Mouse (Mus musculus) midbrain, embryonic 13.5 days (tissue): ENCODE data around the gene Tmem50a. TPM values are rescaled to one million over a fixed set of nuclear protein-coding genes. Genes with fewer than 3 reads are reported as not detected.

Experiments
- ATAC-seq: fragments of 200-750 bp; cut with Nextera tagmentation; 2 replicates; pipeline ENCODE4 v1.8.0; 2017; ENCODE audit warnings: mild to moderate bottlenecking, moderate TSS enrichment, moderate library complexity
- H3K27ac ChIP-seq: fragments of 300-500 bp; sonication (generic); 2 replicates; pipeline ENCODE4 v1.5.1; 2015; ENCODE audit warnings: inconsistent platforms, mild to moderate bottlenecking, moderate library complexity
- H3K27me3 ChIP-seq: fragments of 300-500 bp; sonication (generic); 2 replicates; pipeline ENCODE4 v1.6.1; 2015; ENCODE audit warnings: mild to moderate bottlenecking, inconsistent platforms
- H3K36me3 ChIP-seq: fragments of 300-500 bp; sonication (generic); 2 replicates; pipeline ENCODE4 v1.6.1; 2015; ENCODE audit warnings: mild to moderate bottlenecking, inconsistent platforms
- H3K4me1 ChIP-seq: fragments of 300-500 bp; sonication (generic); replicated peaks from 2 replicates; pipeline ENCODE4 v1.6.1; 2015; ENCODE audit warnings: inconsistent platforms
- H3K4me2 ChIP-seq: fragments of 300-500 bp; sonication (generic); replicated peaks from 2 replicates; pipeline ENCODE4 v1.6.1; 2015; ENCODE audit warnings: moderate library complexity, mild to moderate bottlenecking, inconsistent platforms
- H3K4me3 ChIP-seq: fragments of 300-500 bp; sonication (generic); replicated peaks from 2 replicates; pipeline ENCODE4 v1.5.1; 2015; ENCODE audit warnings: mild to moderate bottlenecking, inconsistent platforms
- H3K9ac ChIP-seq: fragments of 300-500 bp; sonication (generic); replicated peaks from 2 replicates; pipeline ENCODE4 v1.6.1; 2015; ENCODE audit warnings: mild to moderate bottlenecking, inconsistent platforms
- H3K9me3 ChIP-seq: fragments of 300-500 bp; sonication (generic); 2 replicates; pipeline ENCODE4 v1.6.1; 2016; ENCODE audit warnings: mild to moderate bottlenecking, inconsistent platforms
- WGBS: fragments of 180-500 bp; shearing (Covaris S2); methylation state at CpG from one replicate; pipeline ENCODE4 v1.1.7; 2015; 5-methylcytosine and 5-hydroxymethylcytosine counted together
- polyA plus RNA-seq: library from polyadenylated mRNA; unstranded; fragments of >200 nt; fragmentation: Nextera tagmentation; extraction: Ambion mirVana; gene quantifications from 2 replicates; pipeline ENCODE4 v1.2.1, GENCODE M21; 2015

The Tmem50a gene
- polyA plus RNA-seq, 1 experiment from 2014 or later, result 203 TPM

DNA sequence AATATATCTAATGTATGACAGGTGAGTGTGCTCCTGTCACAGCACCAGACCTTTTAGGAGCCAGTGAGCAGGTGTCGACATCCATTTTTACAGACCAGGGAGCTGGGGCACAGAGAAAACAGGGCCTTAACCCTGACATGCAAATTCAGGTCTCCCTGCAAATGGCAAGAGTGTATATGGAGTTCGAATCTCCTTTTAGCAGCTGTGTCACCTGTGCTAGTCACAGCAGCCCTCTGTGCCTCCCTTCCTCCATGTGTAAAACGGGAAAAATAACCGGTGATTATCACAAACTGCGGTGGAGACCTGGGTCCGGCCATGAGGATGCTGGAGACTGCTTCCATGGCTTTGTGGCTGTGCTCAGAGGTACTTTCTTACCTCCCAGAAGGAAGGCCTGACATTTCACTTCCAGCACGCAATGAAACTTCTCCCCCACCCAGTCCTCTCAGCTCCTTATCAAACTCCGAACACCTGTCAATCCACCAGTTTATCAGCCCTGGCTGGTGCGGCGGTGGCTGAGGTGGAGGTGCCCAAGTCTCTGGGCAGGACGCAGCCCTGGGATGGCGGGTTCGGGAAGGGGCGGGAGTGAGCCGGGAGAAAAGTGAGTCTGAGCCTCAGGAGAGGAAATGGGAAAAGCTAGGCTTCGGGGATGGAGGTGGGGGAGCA, 45.6 kb downstream of the Tmem50a start:
- no peaks in the 10 kb centered on the region for H3K9me3 ChIP-seq
- H3K27me3 ChIP-seq, result peaks cover 32% of the 10 kb centered on the region
- ATAC-seq, result no peak
- H3K27ac ChIP-seq, result no peak overlapping the region
- H3K36me3 ChIP-seq, result no peaks in the 10 kb centered on the region
- H3K4me1 ChIP-seq, result 0 out of 2 replicates have a peak, but pooled peaks cover 8% of the 10 kb centered on the region
- no peak overlapping the region for H3K4me3 ChIP-seq
- H3K9ac ChIP-seq, result no peak overlapping the region
- no peak overlapping the region for H3K4me2 ChIP-seq
- 13% methylated on average over 16 of the region's 16 CpGs for WGBS

DNA sequence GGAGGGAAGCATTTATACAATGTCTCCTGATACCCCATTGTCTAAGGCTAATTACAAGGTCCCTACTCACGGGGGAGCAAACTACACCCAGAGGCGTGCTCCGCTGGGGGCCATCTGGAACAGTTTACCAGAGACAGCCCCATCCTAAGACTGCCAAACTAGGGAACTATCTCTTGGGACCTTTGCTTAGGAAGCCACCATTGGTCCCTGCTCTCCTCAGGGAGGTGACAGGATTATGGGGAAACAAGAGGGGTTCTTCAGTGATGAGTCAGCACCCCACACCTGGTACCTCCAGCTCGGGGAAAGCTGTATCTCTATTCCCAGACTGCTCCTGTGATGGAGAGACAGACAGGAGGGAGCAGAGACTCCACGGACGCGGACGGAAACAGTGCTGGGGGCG, 46.3 kb downstream of the Tmem50a start:
- ATAC-seq, result no peak
- Histone ChIP-seq H3K4me1 (0 out of 2 replicates have a peak, but pooled peaks cover 8% of the 10 kb centered on the region), H3K9me3 (no peaks in the 10 kb centered on the region), H3K4me2 (no peak overlapping the region), H3K9ac (no peak overlapping the region), H3K27ac (no peak overlapping the region), H3K36me3 (no peaks in the 10 kb centered on the region), H3K4me3 (no peak overlapping the region), H3K27me3 (peaks cover 32% of the 10 kb centered on the region)
- WGBS, result 32% methylated on average over 9 of the region's 9 CpGs

DNA sequence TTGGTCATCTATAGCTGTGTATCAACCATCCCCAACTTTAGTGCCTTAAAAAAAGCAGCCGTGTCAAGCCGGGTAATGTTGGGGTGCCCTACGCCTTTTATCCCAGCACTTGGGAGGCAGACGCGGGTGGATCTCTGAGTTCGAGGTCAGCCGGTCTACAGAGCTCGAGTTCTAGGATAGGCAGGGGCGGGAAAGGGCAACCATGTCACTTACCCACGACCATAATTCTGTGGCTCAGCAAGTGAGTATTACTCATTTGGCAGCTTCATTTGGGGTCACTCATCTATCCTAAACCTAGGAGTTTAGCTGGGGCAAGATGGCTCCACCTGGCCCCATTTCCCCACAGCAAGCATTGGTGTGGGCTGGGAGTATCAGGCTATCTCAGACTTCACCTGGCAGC, 46.8 kb downstream of the Tmem50a start:
- no peaks in the 10 kb centered on the region for H3K36me3 ChIP-seq
- H3K27ac ChIP-seq, result no peak overlapping the region
- WGBS, result 87% methylated on average over 10 of the region's 10 CpGs
- no peaks in the 10 kb centered on the region for H3K9me3 ChIP-seq
- H3K4me1 ChIP-seq, result 0 out of 2 replicates have a peak, but pooled peaks cover 8% of the 10 kb centered on the region
- no peak overlapping the region for H3K4me3 ChIP-seq
- ATAC-seq, result no peak
- no peak overlapping the region for H3K9ac ChIP-seq
- no peak overlapping the region for H3K4me2 ChIP-seq
- peaks cover 32% of the 10 kb centered on the region for H3K27me3 ChIP-seq

DNA sequence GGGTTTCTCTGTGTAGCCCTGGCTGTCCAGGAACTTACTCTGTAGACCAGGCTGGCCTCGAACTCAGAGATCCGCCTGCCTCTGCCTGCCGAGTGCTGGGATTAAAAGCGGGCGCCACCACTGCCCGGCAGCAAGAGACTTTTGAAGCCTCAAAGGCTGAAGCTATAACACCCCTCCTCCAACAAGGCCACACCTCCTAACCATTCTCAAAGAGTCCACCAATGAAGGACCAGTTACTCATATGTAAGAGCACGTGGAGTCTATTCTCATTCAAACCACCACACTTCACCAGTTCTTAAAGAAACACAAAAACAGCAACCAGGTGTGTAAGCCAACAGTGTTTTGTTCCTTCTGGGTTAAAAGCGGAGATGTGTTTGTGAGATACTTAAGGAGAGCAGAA, 47.2 kb downstream of the Tmem50a start:
- H3K4me2 ChIP-seq, result no peak overlapping the region
- H3K9ac ChIP-seq, result no peak overlapping the region
- H3K4me1 ChIP-seq, result 0 out of 2 replicates have a peak, but pooled peaks cover 8% of the 10 kb centered on the region
- no peak overlapping the region for H3K27ac ChIP-seq
- ATAC-seq, result no peak
- WGBS, result 83% methylated on average over 8 of the region's 8 CpGs
- H3K4me3 ChIP-seq, result no peak overlapping the region
- H3K27me3 ChIP-seq, result peaks cover 32% of the 10 kb centered on the region
- H3K36me3 ChIP-seq, result no peaks in the 10 kb centered on the region
- H3K9me3 ChIP-seq, result no peaks in the 10 kb centered on the region

DNA sequence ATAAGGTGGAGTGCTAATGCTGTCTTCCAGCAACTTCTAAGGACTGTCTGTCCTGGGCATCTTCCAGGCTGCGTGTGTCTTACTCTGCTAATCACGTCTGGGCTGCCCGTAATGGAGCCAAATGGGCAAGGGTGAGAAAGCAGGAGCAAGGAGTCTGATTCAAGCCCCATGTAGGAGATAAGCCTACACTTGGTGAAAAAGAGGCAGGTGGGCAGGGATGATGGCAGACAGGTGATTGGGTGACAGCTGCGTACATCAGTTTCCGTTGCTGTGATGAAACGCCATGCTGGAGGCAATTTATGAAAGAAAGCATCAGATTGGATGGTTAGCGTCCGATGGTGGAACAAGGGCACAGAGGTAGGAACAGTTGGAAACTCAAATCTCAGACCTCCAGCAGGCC, 47.6 kb downstream of the Tmem50a start:
- no peak overlapping the region for H3K27ac ChIP-seq
- H3K27me3 ChIP-seq, result peaks cover 32% of the 10 kb centered on the region
- no peaks in the 10 kb centered on the region for H3K36me3 ChIP-seq
- H3K9me3 ChIP-seq, result no peaks in the 10 kb centered on the region
- no peak overlapping the region for H3K4me2 ChIP-seq
- 0 out of 2 replicates have a peak, but pooled peaks cover 8% of the 10 kb centered on the region for H3K4me1 ChIP-seq
- H3K4me3 ChIP-seq, result no peak overlapping the region
- no peak for ATAC-seq
- no peak overlapping the region for H3K9ac ChIP-seq
- 96% methylated on average over 8 of the region's 8 CpGs for WGBS

DNA sequence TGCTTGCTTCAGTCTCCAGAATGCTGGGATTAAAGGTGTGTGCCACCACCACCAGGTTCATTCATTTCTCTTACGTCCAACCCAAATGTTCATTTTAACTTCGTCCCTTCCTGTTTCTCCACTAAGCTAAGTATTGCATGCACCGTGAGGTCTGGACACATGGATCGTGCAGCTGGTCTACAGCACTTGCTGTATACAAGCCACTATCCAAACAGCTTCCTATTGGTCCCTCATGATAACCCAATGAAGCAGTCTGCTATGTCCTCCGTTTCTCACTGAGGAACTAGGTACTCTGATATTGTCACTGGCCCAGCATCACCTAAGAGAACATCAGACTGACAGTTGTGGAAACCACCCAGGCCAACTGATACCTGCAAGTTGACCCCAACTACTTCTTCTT, 49.0 kb downstream of the Tmem50a start:
- Histone ChIP-seq H3K4me3 (no peak overlapping the region), H3K9me3 (no peaks in the 10 kb centered on the region), H3K27me3 (peaks cover 29% of the 10 kb centered on the region), H3K4me2 (no peak overlapping the region), H3K27ac (no peak overlapping the region), H3K4me1 (0 out of 2 replicates have a peak, but pooled peaks cover 8% of the 10 kb centered on the region), H3K36me3 (no peaks in the 10 kb centered on the region), H3K9ac (no peak overlapping the region)
- no peak for ATAC-seq
- 97% methylated on average over 5 of the region's 5 CpGs for WGBS

DNA sequence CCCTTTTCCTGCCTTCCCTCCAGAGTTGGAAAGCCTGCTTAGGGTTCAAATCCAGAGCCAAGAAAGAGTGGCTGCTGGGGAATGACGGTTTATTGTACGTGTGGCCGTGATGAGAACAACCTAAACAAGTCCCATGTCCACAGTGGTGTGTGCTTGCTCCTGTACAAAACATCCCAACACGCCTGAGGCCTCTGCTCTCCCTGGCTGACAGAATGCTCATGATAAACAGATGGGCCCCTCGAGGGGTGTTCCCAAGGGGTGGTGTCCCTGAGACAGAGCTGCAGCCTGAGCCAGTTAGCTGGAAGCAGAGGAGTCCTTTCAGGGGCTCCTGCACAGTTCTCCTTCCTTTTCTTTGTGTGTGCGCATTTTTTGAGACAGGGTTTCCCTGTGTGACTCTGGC, 49.5 kb downstream of the Tmem50a start:
- peaks cover 25% of the 10 kb centered on the region for H3K27me3 ChIP-seq
- H3K4me2 ChIP-seq, result no peak overlapping the region
- H3K27ac ChIP-seq, result no peak overlapping the region
- no peaks in the 10 kb centered on the region for H3K9me3 ChIP-seq
- ATAC-seq, result no peak
- H3K9ac ChIP-seq, result no peak overlapping the region
- no peak overlapping the region for H3K4me3 ChIP-seq
- WGBS, result 84% methylated on average over 6 of the region's 6 CpGs
- H3K36me3 ChIP-seq, result no peaks in the 10 kb centered on the region
- 0 out of 2 replicates have a peak, but pooled peaks cover 8% of the 10 kb centered on the region for H3K4me1 ChIP-seq

DNA sequence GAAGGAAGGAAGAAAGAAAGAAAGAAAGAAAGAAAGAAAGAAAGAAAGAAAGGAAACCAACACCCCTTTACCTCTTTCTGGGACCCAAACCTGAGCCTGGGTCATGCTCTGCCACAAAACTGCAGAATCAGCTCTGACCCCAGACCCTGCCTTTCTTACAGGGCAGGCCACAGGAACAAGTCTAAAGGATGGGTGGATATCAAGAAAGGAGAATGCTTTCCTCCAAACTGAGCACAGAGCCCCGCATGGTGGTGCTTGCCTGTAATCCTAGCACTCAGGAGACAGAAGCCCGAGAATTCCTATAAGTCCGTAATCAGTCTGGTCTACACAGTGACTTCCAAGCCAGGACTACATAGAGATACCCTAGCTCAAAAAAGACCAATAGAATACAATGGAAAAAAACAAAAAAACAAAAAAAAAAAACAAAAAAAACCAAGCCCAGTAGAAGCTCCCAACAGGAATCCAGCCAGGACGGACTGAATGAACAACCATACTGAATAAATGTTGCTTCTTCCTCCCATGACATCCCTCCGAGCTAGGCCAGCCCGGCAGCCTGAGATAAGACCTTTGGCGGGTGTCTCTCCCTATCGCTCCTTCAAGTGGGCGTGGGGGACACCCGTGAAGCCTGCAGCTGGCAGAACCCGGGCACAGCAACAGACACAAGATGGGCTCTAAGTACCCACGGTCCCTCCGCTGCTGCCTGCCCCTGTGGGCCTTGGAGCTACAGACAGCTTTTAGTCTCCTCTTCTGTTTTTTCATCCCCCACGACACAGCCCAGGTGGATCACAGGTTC, 50.7 kb downstream of the Tmem50a start, which contains the start of gene Rhd:
TSS of gene Rhd (plus strand) at position 600 of the 793 bp plus-strand sequence.
- Histone ChIP-seq H3K27me3 (peaks cover 13% of the 10 kb centered on the region), H3K36me3 (no peaks in the 10 kb centered on the region), H3K27ac (no peak within 1 kb of the TSS), H3K4me2 (no peak within 1 kb of the TSS), H3K4me3 (no peak within 1 kb of the TSS), H3K9me3 (no peaks in the 10 kb centered on the region), H3K4me1 (0 out of 2 replicates have a peak, but pooled peaks cover 3% of the 10 kb centered on the region), H3K9ac (no peak within 1 kb of the TSS)
- no peak for ATAC-seq
- 75% methylated on average over 14 of the region's 14 CpGs for WGBS

DNA sequence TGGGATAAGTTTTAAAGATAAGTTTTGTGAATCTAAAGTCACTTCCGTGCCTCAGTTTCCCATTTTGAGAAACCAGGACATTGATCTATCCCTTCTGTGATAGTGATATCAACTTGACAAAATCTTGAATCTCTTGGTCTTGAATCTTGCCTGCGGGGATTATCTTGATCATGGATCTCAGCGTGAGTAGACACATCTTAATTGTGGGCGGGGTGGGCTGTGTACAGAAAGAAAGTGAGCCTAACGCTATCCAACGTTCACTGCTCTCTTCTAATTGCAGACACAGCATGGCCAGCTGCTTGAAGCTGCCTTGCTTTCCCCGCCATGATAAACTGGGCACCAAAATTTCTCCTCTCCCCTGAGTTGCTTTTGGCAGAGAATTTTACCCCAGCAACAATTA, 51.8 kb downstream of the Tmem50a start:
- peaks cover 1% of the 10 kb centered on the region for H3K27me3 ChIP-seq
- no peaks in the 10 kb centered on the region for H3K36me3 ChIP-seq
- no peak overlapping the region for H3K4me2 ChIP-seq
- no peak overlapping the region for H3K27ac ChIP-seq
- no peaks in the 10 kb centered on the region for H3K4me1 ChIP-seq
- no peak for ATAC-seq
- H3K9ac ChIP-seq, result no peak overlapping the region
- H3K9me3 ChIP-seq, result no peaks in the 10 kb centered on the region
- no peak overlapping the region for H3K4me3 ChIP-seq
- 84% methylated on average over 7 of the region's 7 CpGs for WGBS

DNA sequence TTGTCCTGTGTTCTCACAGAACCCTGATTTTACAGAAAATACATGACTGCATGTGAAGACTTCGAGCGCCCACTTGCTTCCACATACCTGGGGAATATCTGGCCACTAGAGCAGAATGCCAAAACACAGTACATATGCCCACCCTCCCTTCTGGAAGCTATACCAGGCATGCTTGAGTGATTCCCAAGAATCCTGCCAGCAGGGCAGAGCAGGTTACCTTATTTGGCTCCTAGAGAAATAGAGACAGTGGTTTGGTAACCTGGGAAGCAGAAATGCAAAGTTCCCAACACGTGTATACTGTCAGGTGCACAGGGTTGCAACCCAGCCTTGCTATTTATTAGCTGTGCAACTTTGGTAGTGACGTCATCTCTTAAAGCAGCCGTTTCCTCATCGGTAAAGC, 52.9 kb downstream of the Tmem50a start:
- Histone ChIP-seq H3K4me3 (no peak overlapping the region), H3K4me2 (no peak overlapping the region), H3K36me3 (no peaks in the 10 kb centered on the region), H3K4me1 (no peaks in the 10 kb centered on the region), H3K27ac (no peak overlapping the region), H3K9ac (no peak overlapping the region), H3K27me3 (no peaks in the 10 kb centered on the region), H3K9me3 (no peaks in the 10 kb centered on the region)
- 83% methylated on average over 6 of the region's 6 CpGs for WGBS
- no peak for ATAC-seq

DNA sequence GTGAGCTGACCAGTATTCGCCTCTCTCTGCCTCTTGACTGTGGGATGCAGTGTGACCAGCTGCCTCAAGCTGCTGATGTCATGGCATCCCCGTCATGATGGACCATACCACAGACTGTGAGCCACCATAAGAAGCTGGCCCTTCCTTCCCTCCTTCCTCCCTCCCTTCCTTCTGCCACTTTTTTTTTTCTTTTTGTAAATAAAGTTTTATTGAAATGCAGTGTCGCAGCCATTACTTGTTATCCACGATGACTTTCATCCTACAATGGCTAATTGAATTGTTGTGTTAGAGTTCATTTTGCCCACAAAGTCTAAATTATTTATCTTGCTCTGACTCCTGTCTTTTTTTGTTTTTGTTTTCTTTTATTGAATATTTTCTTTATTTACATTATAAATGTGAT, 56.3 kb downstream of the Tmem50a start:
- H3K4me1 ChIP-seq, result no peaks in the 10 kb centered on the region
- no peaks in the 10 kb centered on the region for H3K9me3 ChIP-seq
- peaks cover 20% of the 10 kb centered on the region for H3K27me3 ChIP-seq
- no peak for ATAC-seq
- H3K9ac ChIP-seq, result no peak overlapping the region
- 81% methylated on average over 4 of the region's 4 CpGs for WGBS
- H3K4me2 ChIP-seq, result no peak overlapping the region
- H3K36me3 ChIP-seq, result no peaks in the 10 kb centered on the region
- H3K4me3 ChIP-seq, result no peak overlapping the region
- no peak overlapping the region for H3K27ac ChIP-seq

DNA sequence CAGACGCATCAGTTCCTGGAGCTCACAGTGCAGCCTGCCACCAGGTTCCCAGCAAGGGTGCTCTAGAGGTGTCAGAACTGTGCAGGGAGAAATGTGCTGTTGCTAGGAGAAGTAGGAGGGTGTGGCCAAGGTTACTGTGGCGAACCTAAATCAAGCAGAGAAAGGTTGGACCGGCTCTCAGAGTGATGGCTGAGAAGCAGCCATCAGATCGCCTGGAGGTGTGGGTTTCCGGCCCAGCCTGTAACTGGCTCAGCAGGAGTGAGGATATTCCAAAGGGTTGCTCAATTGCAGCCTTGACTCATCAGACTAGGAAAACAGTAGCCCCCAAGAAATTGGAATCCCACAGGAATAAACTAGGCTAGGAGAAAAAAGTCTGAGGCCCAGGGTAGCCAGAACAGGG, 58.3 kb downstream of the Tmem50a start:
- ATAC-seq, result no peak
- Histone ChIP-seq H3K36me3 (no peaks in the 10 kb centered on the region), H3K4me1 (peaks cover 5% of the 10 kb centered on the region), H3K4me3 (no peak overlapping the region), H3K9me3 (no peaks in the 10 kb centered on the region), H3K27ac (no peak overlapping the region), H3K27me3 (peaks cover 20% of the 10 kb centered on the region), H3K9ac (no peak overlapping the region), H3K4me2 (no peak overlapping the region)
- 25% methylated on average over 5 of the region's 5 CpGs for WGBS
